Mouse (Mus musculus) B cell, adult 67 days (primary cell): Measurements from ENCODE around the gene Atl2. TPM values are rescaled to one million over a fixed set of nuclear protein-coding genes. Genes with fewer than 3 reads are reported as not detected.

Source experiments
- total RNA-seq, 2 experiments: library from RNA; stranded (reverse); gene quantifications; 4 replicates each; pipeline ENCODE4 v1.2.4; 2023

Gene Atl2
- 10 to 100 TPM; 42.9 to 53.3 TPM for total RNA-seq

DNA sequence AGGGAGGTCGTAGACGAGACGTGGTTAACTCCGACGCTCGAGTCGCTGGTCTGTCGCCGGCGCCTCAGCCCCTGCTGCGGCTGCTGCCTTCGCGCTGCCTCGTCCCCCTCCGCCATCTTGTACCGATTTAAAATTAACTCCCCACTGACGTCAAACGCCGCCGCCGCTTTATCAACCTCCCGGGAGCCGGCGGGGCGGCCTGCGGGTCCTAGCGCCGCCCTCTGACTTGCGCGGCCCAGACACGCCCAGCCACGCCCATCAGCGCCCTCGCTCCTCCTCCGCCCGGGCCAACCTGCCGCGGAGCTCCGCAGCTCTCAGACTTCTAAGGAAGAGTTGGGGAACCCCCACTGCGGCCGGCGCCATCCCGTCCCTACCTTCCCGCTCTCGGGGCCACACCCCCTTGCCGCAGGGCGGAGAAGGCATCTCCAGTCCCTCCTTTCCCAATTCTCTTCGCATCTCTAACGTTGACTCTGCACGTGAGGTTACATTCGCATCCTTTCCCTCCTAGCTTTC lies at the start of gene Atl2:
Gene Atl2, minus strand, starts transcription at position 213 of the 513 bp plus-strand sequence.

Other genes starting within 250 kb of the Atl2 start
- gene Cyp1b1, start 181.1 kb downstream of the Atl2 start, total RNA-seq = not detected
- gene Hnrnpll, start 166.2 kb upstream of the Atl2 start, total RNA-seq = under 1 TPM; 0.39 to 0.64 TPM
- 1 to 10 TPM; 1.2 to 2.5 TPM for gene Galm, start 231.3 kb upstream of the Atl2 start, total RNA-seq